Mouse (Mus musculus): ENCODE results near the gene A730061H03Rik. TPM values are rescaled to one million over a fixed set of nuclear protein-coding genes. Genes with fewer than 3 reads are reported as not detected.

The A730061H03Rik gene
- not detected in 2 replicates for polyA plus RNA-seq (2012)

GRCm38 (mm10) chr14:55560202-55561073, at the start of gene A730061H03Rik:
A730061H03Rik (minus strand) TSS chr14:55560406.
- Histone ChIP-seq H3K27me3 (ENCODE audit: control insufficient read depth) (no peaks in the 10 kb centered on the region), H3K36me3 (ENCODE audit: control insufficient read depth) (peaks cover 42% of the 10 kb centered on the region), H3K4me1 (ENCODE audit: control insufficient read depth) (peaks cover 65% of the 10 kb centered on the region), H3K4me3 (replicated peaks) (peak within 1 kb of the TSS; percentile 68), H3K9me3 (ENCODE audit: control insufficient read depth, low read length) (peaks cover 2% of the 10 kb centered on the region; the same call in 1 of the 2 replicates)
- TF ChIP-seq TAL1 (IDR thresholded peaks at IDR 0.05; ENCODE audit: low read length) (no peak), GATA1 (IDR thresholded peaks at IDR 0.05; ENCODE audit: low read length) (peak; percentile 50)

- no peaks in the 10 kb centered on the region for H3K9me3 ChIP-seq (ENCODE audit: control insufficient read depth, low read length)
- peaks cover 54% of the 10 kb centered on the region for H3K4me1 ChIP-seq (ENCODE audit: control insufficient read depth)
- no peak overlapping the region for H3K4me3 ChIP-seq (replicated peaks)
- H3K36me3 ChIP-seq (ENCODE audit: control insufficient read depth), result peaks cover 68% of the 10 kb centered on the region
- TF ChIP-seq GATA1 (IDR thresholded peaks at IDR 0.05; ENCODE audit: low read length) (no peak), TAL1 (IDR thresholded peaks at IDR 0.05; ENCODE audit: low read length) (no peak)
- H3K27me3 ChIP-seq (ENCODE audit: control insufficient read depth), result no peaks in the 10 kb centered on the region
These were observed 48.1 kb upstream of the A730061H03Rik start for GRCm38 (mm10) chr14:55608339-55608738.

- Histone ChIP-seq H3K4me3 (replicated peaks) (peak overlapping the region; percentile 25), H3K27me3 (ENCODE audit: control insufficient read depth) (no peaks in the 10 kb centered on the region), H3K9me3 (ENCODE audit: control insufficient read depth, low read length) (no peaks in the 10 kb centered on the region), H3K36me3 (ENCODE audit: control insufficient read depth) (peaks cover 90% of the 10 kb centered on the region), H3K4me1 (ENCODE audit: control insufficient read depth) (peaks cover 57% of the 10 kb centered on the region)
- TF ChIP-seq TAL1 (IDR thresholded peaks at IDR 0.05; ENCODE audit: low read length), result no peak
- no peak for TF ChIP-seq GATA1 (IDR thresholded peaks at IDR 0.05; ENCODE audit: low read length)
These were observed 45.7 kb upstream of the A730061H03Rik start for GRCm38 (mm10) chr14:55605743-55606459.

GRCm38 (mm10) chr14:55604823-55605222, 44.6 kb upstream of the A730061H03Rik start:
- Histone ChIP-seq H3K36me3 (ENCODE audit: control insufficient read depth) (peaks cover 92% of the 10 kb centered on the region), H3K9me3 (ENCODE audit: control insufficient read depth, low read length) (no peaks in the 10 kb centered on the region), H3K27me3 (ENCODE audit: control insufficient read depth) (no peaks in the 10 kb centered on the region), H3K4me3 (replicated peaks) (peak overlapping the region; percentile 73), H3K4me1 (ENCODE audit: control insufficient read depth) (peaks cover 56% of the 10 kb centered on the region)
- no peak for TF ChIP-seq GATA1 (IDR thresholded peaks at IDR 0.05; ENCODE audit: low read length)
- no peak for TF ChIP-seq TAL1 (IDR thresholded peaks at IDR 0.05; ENCODE audit: low read length)

- Histone ChIP-seq H3K4me1 (ENCODE audit: control insufficient read depth) (peaks cover 56% of the 10 kb centered on the region), H3K27me3 (ENCODE audit: control insufficient read depth) (no peaks in the 10 kb centered on the region), H3K9me3 (ENCODE audit: control insufficient read depth, low read length) (no peaks in the 10 kb centered on the region), H3K36me3 (ENCODE audit: control insufficient read depth) (peaks cover 92% of the 10 kb centered on the region), H3K4me3 (replicated peaks) (peak overlapping the region; percentile 73)
- TF ChIP-seq TAL1 (IDR thresholded peaks at IDR 0.05; ENCODE audit: low read length) (no peak), GATA1 (IDR thresholded peaks at IDR 0.05; ENCODE audit: low read length) (peak; percentile 98)
These were observed 43.7 kb upstream of the A730061H03Rik start for GRCm38 (mm10) chr14:55603633-55604576.

- Histone ChIP-seq H3K36me3 (ENCODE audit: control insufficient read depth) (peaks cover 92% of the 10 kb centered on the region), H3K9me3 (ENCODE audit: control insufficient read depth, low read length) (no peaks in the 10 kb centered on the region), H3K4me1 (ENCODE audit: control insufficient read depth) (peaks cover 55% of the 10 kb centered on the region), H3K27me3 (ENCODE audit: control insufficient read depth) (no peaks in the 10 kb centered on the region), H3K4me3 (replicated peaks) (peak within 1 kb of the TSS; percentile 73)
- TF ChIP-seq TAL1 (IDR thresholded peaks at IDR 0.05; ENCODE audit: low read length) (no peak), GATA1 (IDR thresholded peaks at IDR 0.05; ENCODE audit: low read length) (no peak)
These were observed 43.0 kb upstream of the A730061H03Rik start, which contains the start of gene Irf9 for GRCm38 (mm10) chr14:55603271-55603632. Irf9 (plus strand) TSS chr14:55603571.

GRCm38 (mm10) chr14:55598521-55599390, 38.5 kb upstream of the A730061H03Rik start:
- peaks cover 26% of the 10 kb centered on the region for H3K4me1 ChIP-seq (ENCODE audit: control insufficient read depth)
- H3K9me3 ChIP-seq (ENCODE audit: control insufficient read depth, low read length), result no peaks in the 10 kb centered on the region
- peaks cover 96% of the 10 kb centered on the region for H3K36me3 ChIP-seq (ENCODE audit: control insufficient read depth)
- TF ChIP-seq GATA1 (IDR thresholded peaks at IDR 0.05; ENCODE audit: low read length), result no peak
- no peak for TF ChIP-seq TAL1 (IDR thresholded peaks at IDR 0.05; ENCODE audit: low read length)
- no peak overlapping the region for H3K4me3 ChIP-seq (replicated peaks)
- H3K27me3 ChIP-seq (ENCODE audit: control insufficient read depth), result no peaks in the 10 kb centered on the region

Data from erythroblast, embryonic 14.5 days (primary cell).